In genomic region chr17:10414383-10414782, GRCm38 (mm10) we compare ENCODE assay signal across 16 mouse cellular contexts.
"Had no signal": no experiment of that assay in that cellular context is flagged by ENCODE, and none has a peak within 500 bp of the region (broad histone marks: within the 10 kb centered on the region; RNA-seq: fewer than 3 reads in every experiment).

No protein-coding gene starts in this region.

- H3K9me3 ChIP-seq: limb, embryonic 10.5 days; liver, embryonic 15.5 days; midbrain, embryonic 13.5 days; neural tube, embryonic 15.5 days had no signal

- DNase-seq: kidney, postnatal 10 days; kidney, postnatal 4 days; lung, adult 2 months; lung, postnatal 36 days; right cerebral cortex, adult 18-20 months; right cerebral cortex, postnatal 25 days; thymus, adult 18-20 months; thymus, postnatal 25 days had no signal

- H3K36me3 ChIP-seq: limb, embryonic 10.5 days; liver, embryonic 15.5 days; midbrain, embryonic 13.5 days; neural tube, embryonic 15.5 days had no signal

- H3K4me3 ChIP-seq: left cerebral cortex, adult 2 months; limb, embryonic 10.5 days; liver, embryonic 15.5 days; midbrain, embryonic 13.5 days; myocyte; neural tube, embryonic 15.5 days had no signal

- ATAC-seq: lung, postnatal 0 days; midbrain, embryonic 13.5 days had no signal

- H3K9ac ChIP-seq: liver, embryonic 15.5 days; midbrain, embryonic 13.5 days; neural tube, embryonic 15.5 days had no signal

- H3K27me3 ChIP-seq: liver, embryonic 15.5 days; midbrain, embryonic 13.5 days; neural tube, embryonic 15.5 days had no signal

- H3K27ac ChIP-seq: left cerebral cortex, adult 2 months; limb, embryonic 10.5 days; liver, embryonic 15.5 days; midbrain, embryonic 13.5 days; neural tube, embryonic 15.5 days had no signal

- H3K4me1 ChIP-seq: limb, embryonic 10.5 days; liver, embryonic 15.5 days had no signal

- H3K4me2 ChIP-seq: liver, embryonic 11.5 days; liver, embryonic 15.5 days; midbrain, embryonic 13.5 days; neural tube, embryonic 15.5 days had no signal
